Mouse (Mus musculus): ENCODE data around the gene Fndc3a.

Fndc3a gene

GRCm38 (mm10) chr14:72536392-72537017 is 173.3 kb downstream of the Fndc3a start:
- DNase-seq (ENCODE audit: low spot score) = no peak

- no peak for DNase-seq (ENCODE audit: low spot score)
Measured at GRCm38 (mm10) chr14:72533862-72534261, 175.9 kb downstream of the Fndc3a start.

- no peak for DNase-seq (ENCODE audit: low spot score)
Measured at GRCm38 (mm10) chr14:72532028-72532917, 177.5 kb downstream of the Fndc3a start.

- DNase-seq (ENCODE audit: low spot score) = no peak
Measured at GRCm38 (mm10) chr14:72527126-72527525, 182.7 kb downstream of the Fndc3a start.

GRCm38 (mm10) chr14:72519561-72519960 is 190.2 kb downstream of the Fndc3a start:
- DNase-seq (ENCODE audit: low spot score) = no peak

- DNase-seq (ENCODE audit: low spot score) = no peak
Measured at GRCm38 (mm10) chr14:72518786-72519185, 191.0 kb downstream of the Fndc3a start.

- DNase-seq (ENCODE audit: low spot score) = peak; percentile 20
Measured at GRCm38 (mm10) chr14:72516376-72516775, 193.4 kb downstream of the Fndc3a start.

GRCm38 (mm10) chr14:72506723-72507420 is 202.9 kb downstream of the Fndc3a start:
- no peak for DNase-seq (ENCODE audit: low spot score)

- no peak for DNase-seq (ENCODE audit: low spot score)
Measured at GRCm38 (mm10) chr14:72506018-72506722, 203.6 kb downstream of the Fndc3a start.

GRCm38 (mm10) chr14:72504985-72505384 is 204.8 kb downstream of the Fndc3a start:
- no peak for DNase-seq (ENCODE audit: low spot score)

- no peak for DNase-seq (ENCODE audit: low spot score)
Measured at GRCm38 (mm10) chr14:72503241-72503640, 206.6 kb downstream of the Fndc3a start.

GRCm38 (mm10) chr14:72493775-72494174 is 216.0 kb downstream of the Fndc3a start:
- DNase-seq (ENCODE audit: low spot score) = no peak

GRCm38 (mm10) chr14:72491738-72492137 is 218.1 kb downstream of the Fndc3a start, which contains the start of gene Gm9195:
Gene Gm9195, minus strand, starts transcription at chr14:72491838.
- no peak for DNase-seq (ENCODE audit: low spot score)

- no peak for DNase-seq (ENCODE audit: low spot score)
Measured at GRCm38 (mm10) chr14:72490367-72490766, 219.4 kb downstream of the Fndc3a start.

Measured in layer of hippocampus, adult 9-10 months (tissue).